Mouse (Mus musculus): Measurements from ENCODE around the gene 1700016C15Rik.

Gene 1700016C15Rik

DNA sequence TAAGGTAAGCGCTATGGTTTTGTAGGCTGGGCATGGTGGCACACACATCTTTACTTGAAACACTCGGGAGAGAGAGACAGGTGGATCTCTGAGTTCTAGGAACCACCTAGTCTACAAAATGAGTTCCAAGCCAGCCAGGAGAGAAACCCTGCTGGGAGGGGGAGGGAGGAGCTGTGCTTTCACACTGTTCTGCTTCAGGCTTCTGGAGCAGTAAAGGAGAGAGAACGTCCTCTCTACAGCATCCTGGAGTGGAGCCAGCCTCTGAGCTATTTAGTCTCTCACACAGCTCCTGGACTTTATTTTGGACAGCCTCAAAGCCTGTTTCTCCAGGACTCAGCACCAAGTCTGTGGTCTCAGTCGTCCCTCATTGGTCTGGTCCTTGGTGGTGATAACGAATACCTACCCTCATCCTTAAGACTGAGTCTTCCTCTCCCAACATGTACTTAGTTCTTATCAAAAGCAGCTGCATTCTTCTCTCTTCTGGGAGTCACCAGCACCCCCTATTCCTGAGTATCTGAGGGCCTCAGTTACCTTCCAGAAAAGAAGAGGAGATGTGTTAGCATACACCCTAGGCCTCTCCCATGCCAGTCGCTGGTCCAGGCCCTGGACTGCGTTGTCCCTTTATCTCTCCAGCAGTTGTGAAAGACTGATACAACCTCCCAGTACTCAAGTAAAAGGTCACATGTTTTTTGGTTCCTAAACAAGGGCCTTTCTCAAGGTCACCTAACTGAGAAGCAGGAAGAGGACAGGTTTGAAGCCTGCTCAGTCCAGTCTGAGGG lies 12.4 kb upstream of the 1700016C15Rik start:
- no peak for DNase-seq (ENCODE audit: low spot score in 2 of 2)

DNA sequence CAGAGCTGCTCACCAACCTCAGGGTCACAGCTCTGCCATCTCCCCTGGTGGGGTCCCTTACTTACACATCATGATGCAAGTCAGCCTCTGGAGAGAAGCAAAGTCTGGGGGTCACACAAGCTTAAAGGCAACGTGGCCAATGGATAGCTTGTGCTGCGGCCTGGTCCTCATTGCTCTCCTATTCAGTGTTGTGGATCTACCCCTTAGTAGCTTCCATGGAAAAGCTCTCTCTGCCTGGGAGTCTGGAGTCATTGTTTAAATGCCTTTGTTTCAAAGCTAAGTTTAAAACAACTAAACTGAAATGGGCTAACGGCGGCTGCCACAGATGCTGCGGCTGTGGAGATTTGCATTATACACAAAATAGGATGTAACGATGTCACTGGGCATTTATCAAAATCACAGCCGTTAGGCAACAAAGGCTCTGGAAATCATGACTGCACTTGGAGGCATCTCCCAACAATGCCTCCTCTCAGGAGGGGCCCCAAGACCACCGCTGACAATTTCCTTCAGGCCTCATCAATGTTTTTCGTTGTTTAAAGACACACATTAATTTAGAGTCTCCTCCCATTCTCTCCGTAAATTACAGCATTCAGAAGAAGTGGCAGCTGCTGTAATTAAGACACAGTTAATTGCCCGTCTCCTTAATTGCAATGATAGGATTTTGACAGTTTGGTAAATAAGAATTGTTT lies 11.1 kb upstream of the 1700016C15Rik start:
- no peak for DNase-seq (ENCODE audit: low spot score in 2 of 2)

GRCm38 (mm10) chr1:177719029-177719427 lies 10.6 kb upstream of the 1700016C15Rik start:
- DNase-seq (ENCODE audit: low spot score in 2 of 2) = no peak

GRCm38 (mm10) chr1:177723786-177724185 lies 5.8 kb upstream of the 1700016C15Rik start:
- DNase-seq (ENCODE audit: low spot score in 2 of 2) = no peak

DNA sequence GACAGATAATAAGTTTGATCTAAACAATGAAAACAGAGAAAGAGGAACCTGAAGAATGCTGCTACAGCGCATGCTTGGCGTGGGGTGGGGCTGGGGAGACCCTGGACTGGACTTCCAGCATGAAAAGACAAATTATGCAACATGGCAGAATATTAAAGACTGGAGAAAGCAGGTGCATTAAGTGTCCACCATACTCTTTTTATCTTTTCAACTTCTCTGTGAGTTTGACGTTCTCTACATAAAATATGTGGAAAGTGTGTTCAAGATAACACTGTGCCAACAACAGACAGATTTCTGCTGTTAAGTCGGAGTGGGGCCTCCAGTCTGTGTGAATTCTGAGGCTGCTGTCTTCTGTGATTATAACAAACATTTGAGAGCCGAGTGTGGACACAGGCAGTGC lies 2.7 kb upstream of the 1700016C15Rik start:
- DNase-seq (ENCODE audit: low spot score in 2 of 2) = no peak

DNA sequence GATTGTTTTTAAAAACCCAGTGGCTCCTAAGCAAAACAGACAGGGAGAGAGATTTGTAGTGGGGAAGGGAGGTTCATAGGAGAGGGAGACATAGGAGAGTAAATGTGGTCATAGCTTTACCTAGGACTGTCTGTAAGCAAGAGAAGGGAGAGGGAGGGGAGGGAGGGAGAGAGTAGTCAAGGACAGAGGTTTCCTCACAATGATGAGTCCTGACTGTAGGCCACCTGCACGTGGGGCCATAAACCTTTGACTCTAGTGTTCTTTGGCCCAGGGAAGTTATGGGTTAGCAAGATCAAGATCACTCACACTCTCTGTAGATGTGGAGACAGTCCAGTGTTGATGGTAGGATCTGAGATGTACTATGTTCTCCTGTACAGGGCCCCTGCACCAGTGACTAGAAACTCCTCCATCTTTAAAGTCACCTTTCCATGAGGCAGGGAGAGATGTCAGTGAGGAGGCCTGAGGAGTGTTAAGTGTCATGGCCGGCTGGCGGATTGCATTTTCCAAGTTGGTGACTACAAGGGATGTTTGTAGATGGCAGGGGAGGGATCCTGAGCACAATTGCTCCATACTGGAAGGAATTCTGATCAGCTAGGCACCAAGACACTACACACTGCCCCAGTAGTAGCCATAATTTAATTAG lies 1.6 kb upstream of the 1700016C15Rik start:
- DNase-seq (ENCODE audit: low spot score in 2 of 2) = no peak

- no peak for DNase-seq (ENCODE audit: low spot score in 2 of 2)
Observed at GRCm38 (mm10) chr1:177731973-177732372, 2.4 kb downstream of the 1700016C15Rik start.

- DNase-seq (ENCODE audit: low spot score in 2 of 2) = no peak
Observed at GRCm38 (mm10) chr1:177737505-177738105, 8.0 kb downstream of the 1700016C15Rik start.

- DNase-seq (ENCODE audit: low spot score in 2 of 2) = no peak
Observed at GRCm38 (mm10) chr1:177740707-177741106, 11.1 kb downstream of the 1700016C15Rik start.

DNA sequence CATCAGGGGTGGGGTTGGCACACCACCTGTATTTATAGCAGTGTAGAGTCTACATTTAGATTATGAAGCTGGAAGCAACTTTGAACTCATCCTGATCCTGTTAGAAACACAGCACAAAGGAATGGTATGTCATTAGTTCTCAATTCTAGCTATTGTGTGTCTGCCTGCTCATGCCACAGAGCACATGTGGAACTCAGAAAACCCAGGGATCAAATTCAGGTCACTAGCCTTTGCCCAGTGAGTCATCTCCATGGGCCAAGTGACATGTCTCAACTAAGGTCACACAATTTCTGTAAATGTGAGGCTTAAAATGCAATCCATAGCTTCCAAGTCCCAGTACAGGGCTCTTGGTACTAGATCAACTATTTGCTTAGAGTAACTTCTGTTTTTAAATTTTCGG lies 12.5 kb downstream of the 1700016C15Rik start:
- no peak for DNase-seq (ENCODE audit: low spot score in 2 of 2)

DNA sequence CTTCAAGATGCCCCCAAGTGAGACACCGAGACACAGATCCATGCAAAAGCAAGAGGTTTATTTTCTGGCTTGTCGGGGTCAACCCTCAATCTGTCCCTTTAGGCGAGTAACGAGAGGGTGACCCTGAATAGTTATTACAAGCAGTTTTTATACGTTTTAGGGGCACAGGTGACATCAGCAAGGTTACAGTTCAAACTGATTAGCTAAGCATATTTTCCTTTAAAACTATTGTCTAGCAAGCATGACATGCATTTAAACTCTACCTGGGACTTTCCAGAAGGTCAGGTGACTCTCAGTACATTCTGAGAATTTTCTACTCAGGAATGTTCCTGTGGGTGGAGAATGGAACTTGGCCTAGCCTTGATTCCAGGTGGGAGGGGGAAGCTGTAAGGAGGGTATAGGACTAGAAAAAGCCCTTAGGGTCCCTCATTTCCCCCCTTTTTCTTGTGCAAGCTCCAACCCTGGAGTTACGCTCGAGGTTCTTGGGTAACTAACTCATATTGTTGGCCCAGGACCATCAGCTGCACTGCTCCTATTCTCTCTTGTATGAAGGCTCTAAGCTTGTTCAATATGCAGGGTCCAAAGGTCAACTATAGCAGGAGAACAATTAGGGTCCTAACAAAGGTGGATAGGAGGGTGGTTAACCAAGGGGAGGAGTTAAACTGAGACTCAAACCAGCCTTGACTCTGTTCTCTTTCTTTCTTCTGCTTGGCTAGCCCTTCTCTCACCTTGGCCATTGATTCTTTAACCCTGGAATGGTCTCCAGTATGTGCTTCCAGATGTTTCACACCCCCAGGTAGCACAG lies 15.1 kb downstream of the 1700016C15Rik start:
- no peak for DNase-seq (ENCODE audit: low spot score in 2 of 2)

DNA sequence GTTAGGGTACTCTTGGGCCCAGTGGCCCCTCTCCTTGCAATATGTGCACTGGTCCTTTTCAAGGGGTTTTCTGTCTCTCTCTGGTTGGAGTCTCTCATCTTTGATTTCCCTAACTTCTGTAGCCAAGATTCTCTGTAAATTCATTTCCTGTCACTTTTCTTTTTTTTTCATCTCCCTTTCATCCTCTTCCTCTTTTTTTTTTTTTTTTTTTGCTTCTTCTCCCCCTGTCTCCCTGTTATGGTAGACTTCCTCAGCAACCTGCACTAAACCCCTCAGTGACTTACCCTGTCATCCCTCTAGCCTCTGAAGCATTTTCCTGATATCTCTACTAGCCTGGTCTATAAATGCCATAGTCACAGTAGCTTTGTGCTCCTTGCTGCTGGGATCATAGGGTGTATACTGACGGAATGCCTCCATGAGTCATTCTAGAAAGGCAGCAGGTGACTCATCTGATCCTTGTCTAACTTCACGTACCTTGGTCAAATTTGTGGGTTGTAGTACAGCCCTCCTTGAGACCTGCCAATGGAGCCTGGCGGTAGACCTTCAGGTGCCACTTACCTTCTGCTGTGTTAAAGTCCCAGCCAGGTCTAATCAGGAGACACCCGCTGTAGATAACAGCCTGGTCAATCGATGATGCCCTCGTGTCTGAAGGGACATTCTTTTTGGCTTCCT lies 18.4 kb downstream of the 1700016C15Rik start:
- DNase-seq (ENCODE audit: low spot score in 2 of 2) = no peak

- DNase-seq (ENCODE audit: low spot score in 2 of 2) = no peak
Observed at GRCm38 (mm10) chr1:177753496-177753895, 23.9 kb downstream of the 1700016C15Rik start.

DNA sequence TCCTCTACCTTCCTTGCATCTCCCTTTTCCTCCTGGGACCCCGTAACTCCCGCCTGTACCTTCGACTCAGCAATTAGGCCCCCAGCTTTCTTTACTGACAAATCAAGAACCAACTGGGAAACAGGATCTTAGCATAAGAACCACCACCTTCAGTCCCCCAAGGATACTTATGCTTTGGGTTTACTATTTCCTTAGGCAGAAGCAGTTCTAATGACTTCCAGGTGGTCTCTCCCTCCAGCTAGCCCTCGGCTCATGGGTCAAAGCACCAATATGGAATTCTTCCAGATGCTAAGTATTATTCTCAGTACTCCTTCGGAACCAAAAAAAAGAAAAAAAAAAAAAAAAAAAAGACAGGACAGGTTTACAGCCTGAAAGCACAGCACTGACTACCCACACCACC lies 27.6 kb downstream of the 1700016C15Rik start:
- no peak for DNase-seq (ENCODE audit: low spot score in 2 of 2)

DNA sequence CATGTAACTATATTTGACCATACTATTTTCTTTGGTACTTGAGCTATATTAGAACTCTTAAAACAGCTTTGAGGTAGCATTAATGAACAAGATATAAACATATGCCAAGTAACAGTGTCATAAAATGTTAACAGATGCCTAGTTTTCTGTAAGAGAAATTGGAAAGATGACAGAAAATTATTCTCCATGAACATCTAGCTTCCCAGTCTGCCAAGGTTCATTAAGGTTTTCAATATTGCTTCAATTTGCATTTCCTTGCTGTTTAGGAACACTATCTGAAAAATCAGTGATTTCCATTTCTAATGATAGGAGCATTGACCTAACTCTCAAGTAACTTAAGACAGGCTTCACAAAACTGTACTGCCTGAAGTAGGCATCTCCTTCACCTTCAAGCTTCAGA lies 39.3 kb downstream of the 1700016C15Rik start:
- no peak for DNase-seq (ENCODE audit: low spot score in 2 of 2)

DNA sequence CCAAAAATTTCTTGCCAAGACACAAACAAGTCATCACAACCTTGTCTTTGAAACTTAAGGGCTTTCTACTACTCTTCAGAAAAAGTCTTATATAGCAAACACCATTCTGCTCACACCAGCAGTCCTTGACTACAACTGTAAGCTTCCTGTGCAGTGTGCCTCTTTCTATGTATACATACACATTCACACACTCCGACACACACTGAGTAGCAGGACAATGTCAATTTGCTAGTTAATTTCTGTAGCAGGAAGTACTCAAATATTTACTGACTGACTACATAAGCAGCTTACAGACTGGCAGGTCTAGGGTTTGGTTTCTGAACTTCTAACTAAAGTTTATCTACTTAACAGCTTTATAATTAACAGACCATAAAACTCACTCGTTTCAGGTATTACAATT lies 47.8 kb downstream of the 1700016C15Rik start:
- no peak for DNase-seq (ENCODE audit: low spot score in 2 of 2)

DNA sequence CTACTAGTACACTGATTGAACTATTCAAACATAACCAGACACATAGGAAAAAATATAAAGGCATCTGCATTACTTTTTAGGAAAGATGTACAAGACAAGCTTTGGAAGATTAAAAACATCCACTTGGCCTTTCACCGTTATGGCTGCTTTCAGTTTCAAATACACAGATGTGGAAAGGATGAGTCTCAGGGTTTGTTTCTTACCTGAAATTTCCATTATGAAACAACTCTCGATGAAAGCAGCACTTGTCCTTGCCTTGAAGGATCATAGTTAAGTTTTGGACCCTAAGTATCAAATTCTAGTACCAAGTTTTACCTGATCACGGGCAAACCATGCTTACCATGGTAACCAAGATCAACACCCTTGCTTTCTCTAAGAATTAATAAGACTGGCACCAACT lies 63.2 kb downstream of the 1700016C15Rik start:
- DNase-seq (ENCODE audit: low spot score in 2 of 2) = no peak

DNA sequence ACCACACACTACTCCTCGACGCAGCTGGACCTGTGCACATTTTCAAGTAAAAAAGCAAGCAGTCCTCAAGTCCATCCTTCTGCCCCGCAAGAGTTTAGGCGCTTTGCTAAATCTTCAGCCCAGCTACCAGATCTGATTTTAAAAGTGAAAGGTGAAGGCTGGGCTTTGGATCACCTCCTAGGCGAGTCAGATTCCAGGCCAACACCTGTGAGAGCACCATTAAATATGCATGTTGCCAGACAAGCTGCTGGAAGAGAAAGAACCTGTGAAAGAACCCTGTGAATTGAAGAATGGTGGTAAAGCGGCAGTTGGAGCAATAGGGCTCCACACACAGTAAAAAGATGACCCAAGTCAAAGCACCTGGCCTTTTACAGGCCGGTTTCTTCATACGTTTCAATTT lies 65.3 kb downstream of the 1700016C15Rik start:
- DNase-seq (ENCODE audit: low spot score in 2 of 2) = no peak

- DNase-seq (ENCODE audit: low spot score in 2 of 2) = peak in 1 of 2 experiments; percentile 6
Observed at GRCm38 (mm10) chr1:177795421-177796192, 66.0 kb downstream of the 1700016C15Rik start.
